Mouse (Mus musculus): Measurements from ENCODE around the gene Trpc1.

Gene Trpc1

DNA sequence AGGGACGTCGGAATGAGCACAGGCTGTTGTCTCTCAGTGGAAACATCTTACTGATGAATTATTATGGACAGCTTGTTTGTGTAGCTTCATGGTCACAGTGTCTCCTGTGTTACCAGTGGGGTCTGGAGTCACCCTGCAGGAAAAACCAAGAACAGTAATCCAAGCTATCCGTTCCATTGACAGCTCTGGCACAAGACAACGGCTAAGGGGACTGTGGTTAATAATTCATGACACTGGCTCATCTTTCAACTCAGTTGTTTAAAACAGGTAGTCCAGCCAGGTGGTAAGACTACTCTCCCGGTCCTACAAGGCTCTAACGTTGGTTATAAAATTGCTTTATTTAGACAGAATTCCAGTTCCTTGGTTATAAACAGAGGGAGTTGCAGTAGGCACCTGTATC lies 53.6 kb downstream of the Trpc1 start:
- no peak for DNase-seq

DNA sequence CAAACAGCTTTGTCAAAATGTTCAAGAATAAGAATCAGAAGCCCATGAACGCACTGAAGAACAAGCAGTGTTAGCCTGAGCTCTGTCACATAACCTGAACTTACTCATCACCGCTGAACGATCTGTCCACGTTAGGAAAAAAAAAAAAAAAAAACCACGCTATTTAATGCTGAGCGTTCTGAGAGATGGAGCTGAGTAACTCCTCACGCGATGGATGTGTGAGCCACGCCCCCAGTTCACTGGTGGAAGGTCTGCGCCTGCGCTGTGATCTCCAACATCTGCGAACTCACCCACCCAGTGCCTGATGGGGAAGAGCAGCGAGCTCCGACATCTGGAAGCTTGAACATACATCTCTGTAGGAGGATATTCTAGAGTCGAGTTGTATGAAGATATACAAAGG lies 55.2 kb downstream of the Trpc1 start:
- DNase-seq: no peak

DNA sequence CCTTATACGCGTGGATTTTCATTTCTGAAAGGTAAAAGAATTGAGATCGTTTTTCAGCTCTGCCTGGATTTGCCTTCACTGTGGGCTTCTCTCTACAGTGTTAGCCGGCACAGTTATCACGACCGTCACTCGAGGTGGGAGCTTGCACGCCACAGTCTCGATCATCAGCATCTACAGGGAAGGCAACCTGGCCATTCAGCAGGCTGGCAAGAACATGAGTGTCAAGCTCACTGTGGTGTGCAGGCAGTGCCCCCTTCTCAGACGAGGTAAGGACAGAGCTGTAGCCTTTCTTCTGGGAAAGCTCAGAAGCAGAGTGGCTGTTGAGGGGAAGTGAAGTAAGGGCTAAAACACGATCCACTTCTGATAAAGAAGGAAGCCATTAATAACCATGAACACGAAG lies 55.6 kb downstream of the Trpc1 start:
- DNase-seq: no peak

DNA sequence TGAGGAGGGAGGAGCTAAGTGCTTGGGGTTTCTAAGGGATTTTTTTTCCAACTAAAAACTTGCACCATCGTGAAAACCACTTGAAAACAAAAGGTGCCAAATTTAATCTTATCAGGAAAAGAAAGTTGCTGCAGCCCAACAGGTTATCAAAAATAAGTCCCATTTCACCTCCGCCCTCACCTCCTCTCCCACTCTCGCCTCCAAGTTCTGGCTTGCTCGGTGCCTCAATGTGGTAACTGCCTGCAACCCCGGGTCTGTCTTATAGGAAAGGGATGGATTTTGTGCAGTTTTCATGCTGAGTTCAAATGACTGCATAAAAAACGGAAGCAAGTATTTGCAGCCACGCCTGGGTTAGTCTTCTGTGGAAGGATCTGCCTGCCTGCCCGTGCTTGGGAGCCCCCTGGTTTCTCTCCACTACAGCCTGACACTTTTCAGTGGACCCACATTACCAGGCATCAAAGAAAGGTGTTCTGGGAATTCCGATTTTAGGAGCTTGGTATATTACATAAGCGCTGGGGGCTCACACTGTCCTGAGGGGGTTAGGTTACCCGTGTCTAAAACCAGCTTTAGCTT lies 56.6 kb downstream of the Trpc1 start:
- no peak for DNase-seq

DNA sequence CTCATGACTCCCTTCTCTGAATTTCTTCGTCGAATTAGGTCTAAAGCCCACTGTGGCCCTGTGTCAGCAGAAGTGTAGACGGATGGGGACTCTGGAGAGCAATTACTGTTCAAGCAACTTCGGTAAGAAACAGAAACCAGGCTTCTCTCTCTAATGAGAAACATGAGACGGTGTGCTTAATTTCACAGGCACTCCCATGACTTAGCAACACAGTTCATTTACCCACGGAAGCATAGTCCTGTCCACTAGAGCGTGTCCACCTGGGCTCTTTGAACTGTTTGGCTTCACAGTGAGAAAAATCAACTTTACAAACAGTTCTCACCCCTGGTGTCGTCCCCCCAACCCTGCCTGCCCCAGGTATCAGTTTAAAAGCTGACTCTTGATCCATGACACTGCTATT lies 57.4 kb downstream of the Trpc1 start:
- DNase-seq: no peak

DNA sequence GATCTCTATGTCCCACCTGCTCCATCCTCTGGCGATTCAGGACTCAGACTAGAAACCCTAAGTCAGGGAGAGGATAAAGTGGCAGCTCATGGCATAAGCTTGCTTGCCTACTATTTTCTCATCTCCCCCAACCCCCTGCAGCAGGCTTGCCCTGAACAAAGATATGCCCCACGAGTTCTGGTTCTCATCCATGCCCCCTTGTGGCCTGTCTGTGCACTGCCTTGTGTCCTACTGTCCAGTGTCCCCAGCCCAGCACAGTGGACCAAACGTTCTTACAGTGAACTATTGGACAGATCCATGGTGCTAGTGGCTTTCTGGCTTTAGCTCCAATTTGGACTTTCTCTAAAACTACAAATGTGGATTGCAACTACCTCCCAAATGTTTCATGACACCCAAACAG lies 62.1 kb downstream of the Trpc1 start:
- no peak for DNase-seq

DNA sequence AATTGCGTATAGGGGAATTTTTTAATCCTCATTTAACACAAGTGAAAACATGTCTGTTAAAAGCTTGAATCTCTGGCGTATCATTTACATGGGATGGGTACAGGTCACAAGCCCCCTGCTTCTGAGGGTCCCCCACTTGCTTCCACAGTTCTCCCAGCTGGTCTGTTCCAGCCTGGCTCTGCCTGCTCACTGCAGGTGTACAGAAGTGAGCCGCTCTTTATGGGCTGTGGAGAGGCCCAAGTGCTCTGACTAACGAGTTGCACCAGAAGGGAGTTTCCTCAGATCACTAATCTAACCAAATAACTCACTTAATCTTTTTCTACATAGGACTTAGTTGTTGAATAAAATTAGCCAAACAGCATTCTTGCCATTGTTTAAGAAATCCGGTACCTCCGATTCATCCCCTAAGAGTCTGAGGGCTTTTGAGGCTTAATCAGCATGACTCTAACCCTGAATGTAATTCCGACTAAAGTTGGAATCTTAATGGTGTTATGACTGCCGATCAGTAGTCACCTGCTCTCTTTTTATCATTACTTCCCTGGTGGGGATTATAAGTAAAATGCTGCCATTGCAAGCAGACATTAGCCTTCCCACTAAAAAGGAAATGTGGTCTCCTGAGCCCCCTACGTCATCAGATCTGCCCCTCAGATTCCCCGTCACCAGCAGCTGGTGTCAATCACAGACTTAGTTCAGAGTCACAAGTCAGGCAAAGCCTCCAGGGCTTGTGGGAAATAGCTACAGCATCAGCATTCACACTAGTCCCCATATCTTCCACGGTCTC lies 64.3 kb downstream of the Trpc1 start:
- DNase-seq: no peak

DNA sequence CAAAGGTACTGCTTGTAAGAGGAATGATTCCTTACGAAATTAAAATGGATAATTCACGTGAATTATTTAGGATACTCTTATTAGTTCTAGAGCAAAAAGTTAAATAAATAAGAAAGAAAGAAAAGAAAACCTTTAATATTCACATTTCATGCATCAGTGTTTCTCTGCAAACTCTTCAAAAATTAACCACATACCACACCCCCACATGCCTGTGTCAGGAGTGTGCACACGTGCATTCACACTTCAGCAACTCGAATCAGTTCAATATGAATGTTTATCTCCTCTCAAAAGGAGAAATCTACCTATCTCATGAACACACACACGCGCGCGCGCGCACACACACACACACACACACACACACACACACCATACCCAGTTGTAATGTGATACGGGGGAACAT lies 69.5 kb downstream of the Trpc1 start:
- no peak for DNase-seq

DNA sequence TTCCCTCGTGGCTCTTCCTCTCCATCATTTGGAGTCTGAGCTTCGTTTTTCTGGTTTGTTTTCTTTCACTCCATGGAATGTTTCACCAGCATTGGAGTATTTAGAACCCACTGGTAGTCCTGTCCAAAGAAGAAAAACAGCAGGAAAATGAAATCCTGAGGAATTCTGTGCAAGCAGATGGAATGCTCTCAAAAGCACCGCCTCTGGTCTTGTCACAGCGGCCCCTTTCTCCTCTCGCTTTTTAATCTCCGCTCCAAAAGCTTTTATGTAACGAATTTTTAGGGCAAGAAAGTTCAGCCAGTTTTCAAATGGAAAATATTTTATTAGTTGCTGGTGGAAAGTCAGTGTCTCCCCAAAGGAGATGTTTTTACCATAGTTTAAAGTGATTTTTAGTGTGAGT lies 70.2 kb downstream of the Trpc1 start:
- no peak for DNase-seq

DNA sequence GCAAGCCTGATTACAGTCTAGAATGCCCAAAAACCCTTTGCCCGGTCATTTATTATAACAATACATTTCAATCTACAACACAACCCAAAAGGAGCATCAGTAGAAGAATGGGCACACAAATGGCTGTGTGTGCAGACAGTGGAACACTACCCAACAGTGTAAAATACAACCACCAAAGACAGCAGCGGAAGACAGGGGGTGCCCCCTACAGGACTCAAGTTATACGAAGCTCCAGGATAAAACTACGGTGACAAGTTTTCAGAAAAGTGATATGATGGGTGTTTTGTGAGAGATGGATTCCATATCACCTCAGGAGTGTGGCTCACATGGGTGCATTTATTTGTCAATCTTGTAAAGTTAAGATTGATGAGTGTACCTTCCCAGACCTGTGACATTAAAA lies 74.2 kb downstream of the Trpc1 start:
- no peak for DNase-seq

DNA sequence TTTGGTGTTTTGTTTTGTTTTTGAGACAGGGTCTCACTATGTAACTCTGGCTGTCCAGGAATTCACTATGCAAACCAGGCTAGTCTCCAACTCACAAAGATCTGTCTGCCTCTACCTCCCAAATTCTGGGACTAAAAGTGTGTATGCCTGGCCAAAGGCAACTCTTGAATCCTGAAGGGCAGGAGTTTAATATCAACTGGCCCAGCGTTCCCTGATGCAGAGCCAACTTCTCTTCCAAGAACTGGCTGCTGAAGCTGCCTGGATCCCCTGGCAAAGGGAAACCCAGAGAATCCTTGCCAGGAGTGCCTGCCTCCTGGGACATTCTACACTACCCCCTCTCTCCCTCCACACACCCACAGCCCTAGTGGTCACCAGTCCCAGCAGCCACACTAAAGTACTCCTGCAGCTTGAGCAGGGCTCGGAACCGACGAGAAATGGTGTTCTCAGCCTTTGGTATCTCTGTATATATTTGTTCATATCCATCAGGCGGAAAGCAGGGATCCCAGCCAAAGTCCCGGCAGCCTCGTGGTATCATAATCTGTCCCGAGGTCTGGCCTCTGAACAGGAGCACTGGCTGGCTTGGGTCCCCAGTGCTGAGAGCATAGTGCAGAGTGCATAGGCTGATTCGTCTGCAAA lies 75.0 kb downstream of the Trpc1 start:
- DNase-seq: no peak

DNA sequence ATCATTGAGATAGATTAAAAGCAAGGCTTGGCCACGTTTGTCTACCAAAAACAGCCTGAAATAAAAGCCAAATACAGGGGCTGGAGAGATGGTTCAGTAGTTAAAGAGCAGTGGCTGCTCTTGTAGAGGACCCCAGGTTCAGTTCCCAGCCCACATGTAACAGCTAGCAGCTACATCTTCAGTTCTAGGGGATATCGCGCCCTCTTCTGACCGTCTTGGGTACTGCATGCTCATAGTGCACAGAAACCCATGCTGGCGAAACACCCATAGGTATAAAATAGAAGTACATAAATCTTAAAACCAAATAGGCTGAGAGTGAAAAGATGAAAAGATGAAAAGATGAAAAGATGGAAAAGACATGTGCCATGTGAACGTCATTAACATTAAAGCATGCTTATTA lies 77.4 kb downstream of the Trpc1 start:
- DNase-seq: no peak

DNA sequence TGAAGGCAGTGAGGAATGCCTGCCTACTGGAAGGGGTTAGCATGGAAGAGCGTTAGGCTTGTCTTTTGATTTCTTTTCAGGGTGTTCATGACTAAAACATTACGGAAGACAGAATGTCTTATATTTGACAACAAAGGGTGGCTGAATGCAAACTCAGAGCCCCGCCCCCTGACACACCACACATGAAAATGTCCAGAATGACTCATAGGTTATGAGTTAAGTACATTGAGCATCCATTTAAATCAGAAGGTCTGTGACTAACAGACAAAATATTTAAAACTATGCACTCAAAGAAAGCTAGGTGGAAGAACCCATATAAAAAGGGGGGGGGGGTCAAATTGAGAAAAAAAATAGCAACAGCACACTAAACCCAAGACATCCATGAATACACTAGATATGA lies 77.8 kb downstream of the Trpc1 start:
- DNase-seq: no peak

DNA sequence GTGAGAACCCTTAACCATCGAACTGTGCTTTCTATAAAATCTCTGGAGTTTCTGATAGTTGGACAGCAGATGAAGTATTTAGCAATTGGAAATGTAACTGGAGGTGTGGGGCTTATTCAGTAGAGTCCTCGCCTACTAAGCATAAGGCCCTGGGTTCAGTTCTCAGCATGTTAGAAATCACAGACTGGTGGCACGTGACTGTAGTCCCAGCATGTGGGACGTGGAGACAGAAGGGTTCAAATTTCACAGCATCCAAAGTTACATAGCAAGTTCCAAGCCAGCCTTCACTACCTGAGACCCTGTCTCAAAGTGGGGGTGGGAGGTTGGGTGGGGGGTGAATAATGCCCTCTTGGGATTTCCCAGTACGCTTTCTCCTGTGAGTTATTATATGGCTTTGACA lies 81.9 kb downstream of the Trpc1 start:
- DNase-seq: no peak

DNA sequence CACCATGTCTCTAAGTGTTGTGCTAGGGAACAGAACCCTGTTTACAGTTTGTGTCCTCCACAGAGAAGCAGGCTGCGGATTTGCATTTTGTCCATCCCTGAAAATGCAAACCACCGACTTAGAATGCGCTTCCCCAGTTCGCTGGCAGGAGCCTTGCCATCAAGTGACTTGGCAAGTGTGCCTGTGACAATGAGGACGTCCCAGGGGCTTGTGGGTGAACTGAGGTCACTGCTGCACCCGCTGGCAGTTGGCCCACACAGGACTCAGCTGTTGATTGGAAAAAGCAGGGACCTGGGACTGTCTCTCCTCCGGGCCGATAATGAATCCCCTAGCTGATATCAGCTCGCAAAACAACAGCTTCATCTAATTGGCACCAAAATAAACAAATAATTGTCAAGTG lies 82.3 kb downstream of the Trpc1 start:
- no peak for DNase-seq

DNA sequence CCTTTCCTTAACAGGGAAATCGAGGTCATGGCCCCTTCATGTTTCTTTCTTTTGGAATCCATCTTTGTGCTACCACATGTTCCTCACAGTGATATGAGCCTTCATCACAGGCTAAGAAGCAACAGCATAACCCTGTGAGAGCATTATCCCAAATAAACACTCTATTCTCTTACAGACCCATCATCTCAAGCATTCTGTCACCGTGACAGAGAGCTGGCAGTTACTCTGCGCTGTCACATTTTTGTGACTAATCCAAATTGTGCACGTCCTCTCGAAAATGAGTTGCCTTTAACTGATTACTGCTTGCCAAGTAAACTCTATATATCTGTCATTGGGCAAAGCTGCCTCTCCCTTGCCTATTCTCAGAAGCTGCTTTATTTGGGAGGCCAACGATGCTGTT lies 84.3 kb downstream of the Trpc1 start:
- DNase-seq: no peak

DNA sequence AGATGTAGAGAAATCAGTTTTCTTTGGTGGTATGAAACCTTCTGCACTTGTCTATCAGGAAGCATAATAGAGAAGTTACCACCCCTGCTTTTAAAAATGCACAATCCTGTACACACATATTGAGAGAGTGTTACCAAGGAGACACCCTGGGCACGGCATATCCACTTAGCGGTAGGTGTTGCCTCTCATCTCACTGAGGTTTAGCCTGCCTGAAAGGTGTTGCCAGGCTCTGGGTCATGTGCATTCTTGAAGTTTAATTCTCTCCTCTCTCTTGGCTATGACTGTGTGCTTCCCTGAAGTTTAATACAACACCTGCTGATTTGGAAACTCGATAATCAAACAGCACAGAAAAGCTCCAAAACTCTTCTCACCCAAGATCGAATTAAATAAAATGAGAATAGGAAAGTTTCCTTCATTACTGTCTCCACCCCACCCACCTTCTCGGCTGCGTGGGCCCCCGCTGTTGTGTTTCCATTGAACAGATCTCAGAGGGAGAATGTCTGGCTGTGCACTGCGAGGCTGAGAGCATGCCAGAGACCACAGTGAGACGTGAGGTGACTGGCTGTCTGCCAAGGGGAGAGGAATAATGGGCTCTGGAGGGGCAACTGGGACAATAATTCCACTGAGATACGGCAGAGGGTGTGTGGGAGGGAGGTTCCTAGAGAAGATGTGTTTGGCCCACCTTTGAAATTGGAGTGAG lies 85.7 kb downstream of the Trpc1 start:
- no peak for DNase-seq

DNA sequence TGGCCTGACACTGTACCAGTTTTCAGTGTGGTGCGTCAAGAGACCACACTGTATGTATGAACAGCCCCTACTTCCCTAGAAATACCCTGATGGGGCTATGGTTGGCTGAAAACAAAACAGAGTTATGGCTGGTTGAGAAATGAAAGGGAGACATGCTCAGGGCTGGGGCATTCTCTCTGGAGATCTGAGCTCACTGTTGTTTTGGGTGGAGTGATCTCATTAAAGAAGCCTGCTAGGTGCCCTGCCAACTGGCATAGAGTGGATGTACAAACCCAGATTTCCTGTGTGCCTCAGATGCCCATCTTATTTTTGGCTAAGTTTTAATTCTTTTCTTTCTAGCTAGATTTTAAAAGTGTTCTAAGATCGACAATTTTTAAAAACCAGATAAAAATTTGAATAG lies 92.2 kb downstream of the Trpc1 start:
- DNase-seq: no peak
